Mouse (Mus musculus) liver, embryonic 11.5 days (tissue): Measurements from ENCODE around the gene Ercc6l. TPM values are rescaled to one million over a fixed set of nuclear protein-coding genes. Genes with fewer than 3 reads are reported as not detected.
"Not testable (repeated sequence)": the region's sequence is repeated elsewhere in the genome, so short reads cannot be mapped to it uniquely, and the experiment has no call there.

Source experiments
- ATAC-seq: fragments of 200-750 bp; cut with Nextera tagmentation; replicated peaks from 2 replicates; pipeline ENCODE4 v1.8.0; 2017; ENCODE audit warnings: moderate number of reproducible peaks, mild to moderate bottlenecking, moderate TSS enrichment, moderate library complexity; ENCODE audit not compliant: low FRiP score
- DNase-seq: peaks from one replicate; pipeline ENCODE4 v3.0.0-alpha.2; 2017; ENCODE audit warnings: low spot score
- H3K27ac ChIP-seq: fragments of 300-500 bp; sonication (generic); 2 replicates; pipeline ENCODE4 v1.5.1; 2014; ENCODE audit warnings: mild to moderate bottlenecking, low read depth, low read length, control low read depth
- H3K27me3 ChIP-seq: fragments of 300-500 bp; sonication (generic); replicated peaks from 2 replicates; pipeline ENCODE4 v1.6.1; 2014; ENCODE audit warnings: low read length, mixed read lengths; ENCODE audit not compliant: control insufficient read depth, insufficient read depth
- H3K36me3 ChIP-seq: fragments of 300-500 bp; sonication (generic); 2 replicates; pipeline ENCODE4 v1.6.1; 2014; ENCODE audit warnings: mild to moderate bottlenecking, low read length, moderate library complexity, mixed read lengths; ENCODE audit not compliant: control insufficient read depth, insufficient read depth
- H3K4me1 ChIP-seq: fragments of 300-500 bp; sonication (generic); replicated peaks from 2 replicates; pipeline ENCODE4 v1.6.1; 2014; ENCODE audit warnings: low read length, mixed read lengths; ENCODE audit not compliant: control insufficient read depth, insufficient read depth
- H3K4me2 ChIP-seq: fragments of 300-500 bp; sonication (generic); 2 replicates; pipeline ENCODE4 v1.6.1; 2014; ENCODE audit warnings: mild to moderate bottlenecking, control low read depth, moderate library complexity
- H3K4me3 ChIP-seq: fragments of 300-500 bp; sonication (generic); 2 replicates; pipeline ENCODE4 v1.5.1; 2014; ENCODE audit warnings: low read depth, low read length, control low read depth
- H3K9ac ChIP-seq: fragments of 300-500 bp; sonication (generic); 2 replicates; pipeline ENCODE4 v1.6.1; 2014; ENCODE audit warnings: low read depth, low read length, control low read depth
- H3K9me3 ChIP-seq: fragments of 300-500 bp; sonication (generic); 2 replicates; pipeline ENCODE4 v1.6.1; 2016; ENCODE audit warnings: low read length, inconsistent platforms, mixed read lengths; ENCODE audit not compliant: control insufficient read depth
- WGBS: fragments of 180-500 bp; shearing (Covaris S2); extraction: QIAGEN DNeasy Blood & Tissue Kit; methylation state at CpG from one replicate; pipeline ENCODE4 v1.1.7; 2014; 5-methylcytosine and 5-hydroxymethylcytosine counted together
- polyA plus RNA-seq: library from polyadenylated mRNA; unstranded; fragments of >200 nt; fragmentation: Nextera tagmentation; extraction: Ambion mirVana; gene quantifications from 2 replicates; pipeline ENCODE4 v1.2.1, GENCODE M21; 2014

Gene Ercc6l
- polyA plus RNA-seq, 1 experiment from 2014 or later = 20.9 TPM

DNA sequence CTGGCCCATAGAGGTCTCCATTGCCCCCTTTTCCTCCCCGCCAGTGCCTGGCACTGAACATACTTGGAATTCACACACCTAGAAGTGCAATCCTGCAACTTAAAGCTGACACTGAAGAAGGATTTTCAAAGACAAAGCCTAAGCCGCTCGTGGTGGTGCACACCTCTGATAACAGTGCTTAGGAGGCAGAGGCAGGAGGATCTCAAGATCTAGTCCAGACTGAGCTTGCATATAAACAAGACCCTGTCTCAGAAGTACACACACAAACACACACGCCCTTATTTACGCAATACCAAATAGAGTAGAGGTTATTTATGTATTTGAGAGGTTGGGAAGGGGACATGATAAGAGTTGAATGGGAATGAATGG lies 516 bp upstream of the Ercc6l start:
- Histone ChIP-seq H3K9me3 (no peaks in the 10 kb centered on the region), H3K27ac (peak overlapping the region; percentile 79), H3K9ac (peak overlapping the region; percentile 68), H3K4me3 (peak overlapping the region; percentile 40; the same call in 1 of the 2 replicates), H3K27me3 (no peaks in the 10 kb centered on the region; the same call in 1 of the 2 replicates), H3K4me1 (no peaks in the 10 kb centered on the region), H3K4me2 (peak overlapping the region; percentile 59), H3K36me3 (no peaks in the 10 kb centered on the region)
- WGBS = 36% methylated on average over 5 of the region's 5 CpGs
- no peak for ATAC-seq
- DNase-seq = no peak

DNA sequence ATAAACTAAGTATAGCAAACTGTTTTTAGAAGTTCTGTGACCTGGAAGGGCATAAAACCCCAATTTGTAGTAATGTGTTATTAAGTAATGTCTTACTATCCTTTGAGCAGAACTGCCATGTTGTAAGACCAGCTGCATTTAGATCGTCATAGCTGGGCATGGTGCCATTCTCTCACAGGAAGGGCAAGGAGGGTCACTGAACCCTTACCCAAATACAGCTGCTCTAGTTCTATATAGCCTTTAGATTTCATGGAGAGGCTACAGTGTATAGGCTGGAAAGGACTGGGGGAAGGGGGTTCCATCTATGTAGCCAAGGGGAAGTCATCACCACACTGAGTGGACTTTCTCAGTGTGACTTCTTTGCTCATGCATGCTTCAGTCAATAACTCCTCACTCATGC lies 15.7 kb downstream of the Ercc6l start:
- no peaks in the 10 kb centered on the region for H3K27me3 ChIP-seq
- H3K9me3 ChIP-seq = no peaks in the 10 kb centered on the region
- no peak for DNase-seq
- 94% methylated on average over 1 of the region's 1 CpGs for WGBS
- no peaks in the 10 kb centered on the region for H3K4me1 ChIP-seq
- peaks cover 3% of the 10 kb centered on the region; the same call in 1 of the 2 replicates for H3K36me3 ChIP-seq
- H3K4me3 ChIP-seq = no peak overlapping the region
- no peak overlapping the region for H3K27ac ChIP-seq
- H3K9ac ChIP-seq = no peak overlapping the region
- H3K4me2 ChIP-seq = no peak overlapping the region
- no peak for ATAC-seq

DNA sequence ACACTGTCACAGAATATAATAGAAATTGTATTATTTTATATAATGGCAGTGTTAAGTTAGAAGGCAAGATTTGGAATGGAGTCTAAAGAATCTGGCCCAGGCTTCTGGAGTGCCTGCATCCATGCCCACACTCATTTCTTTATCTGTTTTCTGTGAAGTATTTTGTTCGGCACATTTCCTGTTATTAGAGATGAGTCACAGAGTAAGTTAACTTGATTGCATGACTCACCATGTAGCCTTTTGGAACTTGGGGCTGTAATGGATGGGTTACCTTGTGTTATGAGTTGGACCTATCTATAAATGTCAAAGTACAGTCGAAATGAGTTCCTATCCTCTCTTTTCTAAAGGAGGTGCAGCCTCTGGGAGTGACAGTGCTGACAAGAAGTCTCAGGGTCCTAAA lies 35.6 kb downstream of the Ercc6l start:
- Histone ChIP-seq H3K4me3 (no peak overlapping the region), H3K4me2 (no peak overlapping the region), H3K36me3 (peaks cover 2% of the 10 kb centered on the region; the same call in 1 of the 2 replicates), H3K27me3 (peaks cover 8% of the 10 kb centered on the region), H3K9me3 (no peaks in the 10 kb centered on the region), H3K9ac (no peak overlapping the region), H3K4me1 (no peaks in the 10 kb centered on the region), H3K27ac (no peak overlapping the region)
- DNase-seq (no peak), ATAC-seq (no peak)
- 81% methylated on average over 2 of the region's 2 CpGs for WGBS

DNA sequence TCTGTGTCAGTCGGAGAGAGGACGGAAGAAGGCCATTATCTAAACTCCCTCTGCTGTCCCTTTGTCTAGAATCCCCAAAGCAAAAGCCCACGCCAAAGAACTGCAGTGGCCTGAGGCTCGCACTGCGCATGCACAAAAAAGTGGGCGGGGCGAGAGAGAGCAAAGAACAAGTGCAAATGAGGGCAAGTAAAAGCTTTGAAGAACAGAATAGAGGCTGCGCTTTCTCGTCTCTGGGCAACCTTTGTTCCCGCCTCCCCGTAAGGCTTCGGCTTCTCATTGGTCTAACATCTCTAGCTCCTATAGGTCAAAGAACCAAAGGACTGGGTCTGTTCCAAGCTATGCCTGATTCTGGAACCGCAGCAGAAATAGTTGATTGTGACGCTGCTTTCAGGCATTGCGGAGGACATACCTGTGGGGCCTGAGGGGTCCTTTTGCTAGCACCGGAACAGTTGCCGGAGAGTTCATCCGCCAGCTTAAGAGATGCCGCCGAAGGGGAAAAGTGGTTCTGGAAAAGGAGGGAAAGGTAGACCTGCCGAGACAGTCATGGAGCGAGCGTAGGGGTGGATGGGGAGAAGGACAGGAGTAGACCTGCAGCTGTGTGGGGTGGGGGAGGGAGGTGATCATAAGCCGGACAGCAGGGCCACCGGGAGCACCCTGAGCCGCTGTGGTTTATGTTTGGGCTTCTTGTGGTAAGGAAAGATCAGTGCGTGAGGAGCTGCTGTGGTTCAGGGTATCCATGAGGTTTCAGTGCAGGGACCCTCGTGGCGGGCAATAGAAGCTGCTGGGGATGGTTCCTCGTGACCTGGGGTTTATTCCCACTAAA lies 37.6 kb downstream of the Ercc6l start, which contains the start of gene Pin4:
Pin4 (plus strand) TSS at position 406 of the 823 bp plus-strand sequence.
- no peak within 1 kb of the TSS; the same call in 1 of the 2 replicates for H3K27ac ChIP-seq
- peak within 1 kb of the TSS; percentile 75 for H3K4me3 ChIP-seq
- peak within 1 kb of the TSS; percentile 68 for H3K4me2 ChIP-seq
- DNase-seq (peak; percentile 78), ATAC-seq (peak; percentile 100)
- H3K9ac ChIP-seq = peak within 1 kb of the TSS; percentile 68
- no peaks in the 10 kb centered on the region for H3K4me1 ChIP-seq
- H3K27me3 ChIP-seq = peaks cover 8% of the 10 kb centered on the region
- no peaks in the 10 kb centered on the region; the same call in 1 of the 2 replicates for H3K36me3 ChIP-seq
- no peaks in the 10 kb centered on the region for H3K9me3 ChIP-seq
- WGBS = 14% methylated on average over 30 of the region's 30 CpGs

DNA sequence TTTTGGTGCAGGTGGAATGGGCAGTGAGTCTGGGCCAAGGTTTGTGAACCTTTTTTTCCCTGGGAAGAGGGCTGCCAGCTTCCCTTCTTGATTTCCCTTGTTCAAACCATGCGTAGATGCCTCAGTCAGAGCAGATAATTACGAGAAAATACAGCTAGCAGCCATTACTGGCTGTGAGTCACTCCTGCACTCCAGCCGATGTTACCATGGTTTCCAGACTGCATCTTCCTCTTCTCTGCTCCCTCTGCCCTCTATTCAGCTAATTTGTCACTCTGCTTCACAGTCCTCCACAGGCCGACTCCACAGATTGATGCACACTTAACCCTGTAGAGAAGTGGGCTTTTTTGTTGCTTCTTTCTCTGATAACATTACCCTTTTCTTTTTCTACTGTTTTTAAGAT lies 41.2 kb downstream of the Ercc6l start:
- H3K9me3 ChIP-seq = no peaks in the 10 kb centered on the region
- 50% methylated on average over 4 of the region's 4 CpGs for WGBS
- ATAC-seq (no peak), DNase-seq (no peak)
- H3K27ac ChIP-seq = no peak overlapping the region
- H3K9ac ChIP-seq = no peak overlapping the region
- H3K4me1 ChIP-seq = no peaks in the 10 kb centered on the region
- H3K4me3 ChIP-seq = no peak overlapping the region
- H3K27me3 ChIP-seq = peaks cover 12% of the 10 kb centered on the region
- H3K4me2 ChIP-seq = no peak overlapping the region
- H3K36me3 ChIP-seq = no peaks in the 10 kb centered on the region

DNA sequence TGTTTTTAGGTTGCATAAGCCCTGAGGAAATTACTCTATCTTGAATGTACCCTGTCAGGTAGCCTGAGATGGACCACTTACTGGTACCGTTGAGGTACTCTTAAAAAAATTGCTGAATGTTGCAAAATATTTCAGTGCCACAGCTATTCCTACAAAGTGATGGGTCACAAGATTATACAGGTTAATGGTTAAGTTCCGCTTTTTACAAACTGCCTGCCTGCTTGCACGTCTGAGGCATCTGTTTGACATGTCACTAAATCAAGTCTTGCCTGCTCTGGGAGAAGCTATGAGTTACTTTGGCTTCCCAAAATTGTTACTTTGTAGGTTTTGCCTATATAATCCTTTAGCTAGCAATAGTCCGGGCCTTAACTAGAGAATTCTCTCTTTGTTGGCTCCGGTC lies 47.5 kb downstream of the Ercc6l start:
- not testable (repeated sequence) for H3K36me3 ChIP-seq, H3K27me3 ChIP-seq, ATAC-seq, H3K9ac ChIP-seq, H3K4me2 ChIP-seq, H3K9me3 ChIP-seq, DNase-seq, H3K27ac ChIP-seq, H3K4me1 ChIP-seq, H3K4me3 ChIP-seq
- 71% methylated on average over 5 of the region's 5 CpGs for WGBS

DNA sequence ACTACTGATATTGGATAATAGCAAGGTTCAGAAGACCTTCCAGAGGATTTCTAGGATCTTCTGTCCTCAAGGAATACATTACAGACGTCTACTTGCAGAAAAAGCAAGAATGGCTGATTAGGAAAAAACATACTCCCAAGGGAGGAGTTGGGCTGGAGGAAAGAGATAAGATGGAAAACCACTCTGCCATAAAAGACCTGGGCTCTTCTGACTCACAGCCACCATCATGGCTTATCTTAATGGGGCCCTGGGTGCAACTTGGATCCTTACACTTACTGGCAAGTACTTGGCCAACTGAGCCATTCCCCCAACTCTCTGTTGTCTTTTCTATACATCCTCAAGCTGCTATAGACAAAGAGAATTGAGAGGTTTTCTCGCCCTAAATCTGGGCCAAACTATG lies 53.1 kb downstream of the Ercc6l start:
- not testable (repeated sequence) for H3K4me2 ChIP-seq, H3K36me3 ChIP-seq, H3K4me1 ChIP-seq, ATAC-seq, H3K27me3 ChIP-seq, DNase-seq, H3K4me3 ChIP-seq, H3K9me3 ChIP-seq, H3K27ac ChIP-seq, H3K9ac ChIP-seq
- 42% methylated on average over 2 of the region's 2 CpGs for WGBS

DNA sequence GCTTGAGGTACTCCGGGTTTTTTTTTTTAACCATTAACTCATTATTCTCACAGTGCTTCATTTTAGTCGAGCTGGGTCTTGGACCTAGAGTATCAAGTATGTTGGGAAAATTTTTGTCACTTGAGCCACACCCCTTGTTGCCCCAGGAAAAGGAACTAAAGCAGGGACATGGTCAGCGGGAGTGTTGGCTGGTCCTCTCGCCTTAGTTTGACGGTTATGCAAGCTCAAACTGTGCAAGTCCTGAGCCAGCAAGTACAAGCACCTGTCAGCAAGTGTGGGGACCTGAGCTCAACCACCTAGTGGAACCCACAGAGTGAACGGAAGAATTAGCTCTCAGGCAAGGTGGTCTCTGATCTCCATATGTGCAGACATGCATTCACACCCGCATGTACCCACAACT lies 55.0 kb downstream of the Ercc6l start:
- 68% methylated on average over 7 of the region's 7 CpGs for WGBS
- H3K9ac ChIP-seq = no peak overlapping the region
- no peaks in the 10 kb centered on the region for H3K36me3 ChIP-seq
- no peak overlapping the region for H3K4me3 ChIP-seq
- H3K4me1 ChIP-seq = no peaks in the 10 kb centered on the region
- no peak for ATAC-seq
- no peaks in the 10 kb centered on the region for H3K9me3 ChIP-seq
- H3K27ac ChIP-seq = no peak overlapping the region
- peaks cover 3% of the 10 kb centered on the region; the same call in 1 of the 2 replicates for H3K27me3 ChIP-seq
- DNase-seq = no peak
- H3K4me2 ChIP-seq = no peak overlapping the region

DNA sequence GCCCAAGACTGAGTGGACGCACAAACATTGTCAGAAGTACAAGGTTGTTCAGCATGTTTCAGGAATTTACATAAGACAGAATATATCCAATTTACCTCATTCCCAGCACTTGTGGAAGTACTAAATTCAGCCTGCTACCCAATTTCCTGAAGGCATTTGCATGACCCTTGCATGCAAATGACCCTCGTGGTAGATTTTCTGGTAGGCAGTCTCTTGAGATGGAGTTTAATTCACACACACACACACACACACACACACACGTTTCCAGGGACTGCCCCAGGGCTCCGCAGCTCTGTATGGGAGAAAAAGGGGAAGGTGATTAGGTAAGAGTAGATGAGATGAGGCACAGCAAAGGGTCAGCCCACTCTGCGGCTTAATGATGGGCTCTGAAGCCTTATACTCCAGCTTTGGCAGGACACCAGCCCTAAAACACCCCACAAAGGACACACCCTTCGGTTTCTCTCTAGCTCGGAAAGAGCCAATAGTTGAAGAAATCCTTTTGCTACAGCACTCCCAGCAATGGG lies 62.4 kb downstream of the Ercc6l start:
- Histone ChIP-seq H3K4me3 (no peak overlapping the region), H3K9me3 (no peaks in the 10 kb centered on the region), H3K27ac (no peak overlapping the region), H3K36me3 (no peaks in the 10 kb centered on the region), H3K9ac (no peak overlapping the region), H3K27me3 (no peaks in the 10 kb centered on the region), H3K4me1 (no peaks in the 10 kb centered on the region), H3K4me2 (no peak overlapping the region)
- ATAC-seq (no peak), DNase-seq (no peak)
- WGBS = 67% methylated on average over 7 of the region's 7 CpGs
